Mouse (Mus musculus): ENCODE data around the gene Iqck.

GRCm38 (mm10) chr7:118816275-118816674 lies 39.3 kb upstream of the Iqck start:
- TF ChIP-seq CTCF (IDR thresholded peaks at IDR 0.05; ENCODE audit: borderline replicate concordance, insufficient read depth, low read length) (no peak), POLR2A (IDR thresholded peaks at IDR 0.05; ENCODE audit: low read depth, low read length) (no peak)
